Mouse (Mus musculus) heart, postnatal 25 days (tissue): ENCODE measurements around the gene Smpd2. TPM values are rescaled to one million over a fixed set of nuclear protein-coding genes. Genes with fewer than 3 reads are reported as not detected.
A peak's percentile ranks its signal among the peaks of the same experiment; 100 is the strongest.
"Not testable (repeated sequence)": the region's sequence is repeated elsewhere in the genome, so short reads cannot be mapped to it uniquely, and the experiment has no call there.

ENCODE experiments used
- DNase-seq: peaks from one replicate; pipeline ENCODE4 v3.0.0; 2022; ENCODE audit warnings: low spot score
- intact Hi-C: fragments of 180-260 bp; cut with DNase I; formaldehyde crosslinking; loops from one replicate; pipeline ENCODE4 v1.15.1; 2025
- total RNA-seq, 2 experiments: library from RNA; stranded (reverse); gene quantifications; 2 replicates each; pipeline ENCODE4 v1.2.3; 2021

The Smpd2 gene
- 10 to 100 TPM; 38.3 to 38.6 TPM for total RNA-seq

DNA sequence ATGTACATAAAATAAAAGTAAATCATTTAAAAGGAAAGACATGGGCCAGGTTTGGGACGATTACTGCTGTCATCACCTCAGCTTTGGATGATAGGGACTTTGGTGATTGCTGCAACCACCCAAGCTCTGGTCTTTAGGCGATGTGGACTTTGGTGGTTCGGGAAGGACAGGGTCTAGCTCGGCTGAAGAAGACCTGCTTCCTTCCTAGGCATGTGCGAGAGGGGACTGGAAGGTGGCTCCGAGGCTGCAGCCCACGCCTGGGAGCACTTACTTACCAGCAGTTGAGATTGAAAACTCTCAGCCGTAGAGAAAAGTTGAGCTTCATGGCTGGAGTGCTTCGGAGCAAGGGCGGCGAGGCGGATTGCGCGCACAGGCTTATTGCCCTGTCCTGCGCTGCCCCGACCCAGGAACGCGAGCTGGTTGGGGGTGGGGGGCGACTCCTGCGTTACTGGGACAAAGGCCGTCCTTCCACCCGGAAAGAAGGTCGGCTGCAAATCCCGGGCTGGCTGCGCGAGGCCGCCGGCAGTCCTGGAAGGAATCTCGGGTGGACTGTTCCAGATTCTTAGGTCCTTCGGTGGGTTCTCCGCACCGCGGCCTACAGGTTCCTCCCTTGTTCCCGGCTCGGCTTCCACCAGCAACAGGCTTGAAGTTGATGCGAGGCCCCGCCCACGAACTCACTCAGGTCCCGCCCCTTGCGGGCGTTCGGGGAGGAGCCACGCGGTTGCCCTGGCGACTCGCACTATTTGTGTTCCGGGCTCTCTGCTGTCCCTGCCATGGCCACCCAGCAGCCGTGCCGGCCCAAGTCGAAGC, at the start of gene Smpd2, which contains the start of gene Ppil6:
Smpd2 (minus strand) TSS at position 662 of the 810 bp plus-strand sequence.
Ppil6 (plus strand) TSS at position 732 of the 810 bp plus-strand sequence.
- DNase-seq, result peak; percentile 94
- intact Hi-C loops, result no loop called here

GRCm38 (mm10) chr10:41538986-41539385, 48.8 kb upstream of the Smpd2 start:
- intact Hi-C loops, result no loop called here
- no peak for DNase-seq

- intact Hi-C loops, result no loop called here
Measured at GRCm38 (mm10) chr10:41537983-41538330, 47.8 kb upstream of the Smpd2 start.

DNA sequence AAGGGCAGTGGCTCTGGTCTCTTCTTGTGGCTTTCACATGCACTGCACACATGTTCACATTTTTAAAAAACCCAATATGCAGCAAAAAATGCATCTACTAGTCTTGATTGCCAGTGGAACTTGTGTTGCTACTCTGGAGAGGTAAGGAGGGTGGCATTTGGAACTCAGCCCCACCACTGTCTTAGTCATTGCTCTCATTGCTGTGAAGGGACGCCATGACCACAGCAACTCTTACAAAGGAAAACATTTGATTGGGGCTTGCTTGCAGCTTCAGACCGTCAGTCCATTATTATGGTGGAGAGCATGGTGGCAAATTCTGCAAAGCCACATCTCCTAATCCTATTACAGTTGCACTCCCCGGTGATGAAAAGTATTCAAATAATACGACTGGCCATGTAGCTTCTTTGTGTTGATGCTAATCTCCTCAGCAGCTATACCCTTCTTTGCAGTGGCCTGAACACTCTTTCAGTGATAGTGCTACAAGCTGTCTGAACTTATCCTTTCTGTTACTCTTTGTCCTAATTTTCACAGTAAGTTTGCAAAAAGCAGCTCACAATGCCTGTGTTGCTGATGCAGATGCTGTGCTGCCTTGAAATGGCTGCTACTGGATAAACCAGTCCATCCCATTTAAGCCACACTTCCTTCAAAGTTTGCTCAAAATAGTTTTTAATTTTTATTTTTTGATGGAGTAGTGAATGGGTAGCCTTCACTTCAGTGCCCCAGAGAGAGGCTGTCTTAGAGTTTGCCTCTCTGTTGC, 47.2 kb upstream of the Smpd2 start:
- intact Hi-C loops, result no loop called here
- DNase-seq, result no peak

More at GRCm38 (mm10) chr10:41537983-41538330, 47.8 kb upstream of the Smpd2 start:
- no peak for DNase-seq

GRCm38 (mm10) chr10:41536714-41537113, 46.5 kb upstream of the Smpd2 start:
- intact Hi-C loops, result no loop called here
- DNase-seq, result no peak

GRCm38 (mm10) chr10:41535991-41536390, 45.8 kb upstream of the Smpd2 start:
- no peak for DNase-seq
- intact Hi-C loops, result no loop called here

- intact Hi-C loops, result no loop called here
- DNase-seq, result no peak
Measured at GRCm38 (mm10) chr10:41529972-41530371, 39.8 kb upstream of the Smpd2 start.

GRCm38 (mm10) chr10:41525696-41526095, 35.5 kb upstream of the Smpd2 start:
- no peak for DNase-seq
- intact Hi-C loops, result no loop called here

GRCm38 (mm10) chr10:41523386-41523785, 33.2 kb upstream of the Smpd2 start:
- DNase-seq, result no peak
- intact Hi-C loops, result loop anchor here (5.0 kb wide), 1 partner anchor 79 kb away; no protein-coding TSS in a partner anchor

GRCm38 (mm10) chr10:41520410-41520673, 30.2 kb upstream of the Smpd2 start:
- DNase-seq, result no peak
- intact Hi-C loops, result loop anchor here (5.0 kb wide), 1 partner anchor 82 kb away; no protein-coding TSS in a partner anchor

GRCm38 (mm10) chr10:41519640-41520409, 29.7 kb upstream of the Smpd2 start:
- no peak for DNase-seq
- intact Hi-C loops, result loop anchor here (2.0 to 10.0 kb wide), 3 partner anchors 82 to 285 kb away; partner anchors contain the start of genes Cep57l1 and Sesn1

DNA sequence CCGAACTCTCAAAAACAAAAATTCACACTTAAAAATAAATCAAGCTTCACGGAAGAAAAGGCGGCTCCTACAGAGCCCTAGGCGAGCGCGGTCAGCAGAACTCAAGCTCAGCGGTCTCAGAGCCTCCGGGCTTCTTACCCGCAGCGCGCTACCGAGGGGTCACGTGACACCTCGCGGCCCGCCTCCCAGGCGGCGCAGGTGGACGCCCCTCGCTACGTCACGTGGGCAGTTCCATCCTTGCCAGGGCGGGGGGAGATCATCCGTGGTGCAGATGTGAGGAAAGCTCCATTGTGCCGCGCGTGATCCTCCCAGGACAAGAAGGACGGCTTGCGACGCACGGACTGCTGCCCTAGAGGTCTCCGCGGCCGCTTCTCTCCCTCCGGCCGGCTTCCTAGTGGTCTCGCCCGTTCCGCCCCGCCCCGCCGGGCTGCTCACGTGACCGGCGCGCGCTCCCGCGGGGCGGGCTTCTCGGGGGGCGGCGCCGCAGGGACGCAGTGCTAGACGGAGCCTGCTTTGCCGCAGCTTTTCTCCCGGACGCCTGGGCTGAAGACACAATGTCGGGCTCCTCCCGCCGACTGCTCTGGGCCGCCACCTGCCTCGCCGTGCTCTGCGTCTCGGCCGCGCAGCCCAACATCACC, 28.9 kb upstream of the Smpd2 start, which contains the start of gene Cd164:
Cd164 (plus strand) TSS at position 434 of the 638 bp plus-strand sequence.
- DNase-seq, result peak; percentile 83
- intact Hi-C loops, result loop anchor here (2.0 to 10.0 kb wide), 2 partner anchors 164 to 286 kb away; partner anchors contain the start of genes Cep57l1 and Sesn1

DNA sequence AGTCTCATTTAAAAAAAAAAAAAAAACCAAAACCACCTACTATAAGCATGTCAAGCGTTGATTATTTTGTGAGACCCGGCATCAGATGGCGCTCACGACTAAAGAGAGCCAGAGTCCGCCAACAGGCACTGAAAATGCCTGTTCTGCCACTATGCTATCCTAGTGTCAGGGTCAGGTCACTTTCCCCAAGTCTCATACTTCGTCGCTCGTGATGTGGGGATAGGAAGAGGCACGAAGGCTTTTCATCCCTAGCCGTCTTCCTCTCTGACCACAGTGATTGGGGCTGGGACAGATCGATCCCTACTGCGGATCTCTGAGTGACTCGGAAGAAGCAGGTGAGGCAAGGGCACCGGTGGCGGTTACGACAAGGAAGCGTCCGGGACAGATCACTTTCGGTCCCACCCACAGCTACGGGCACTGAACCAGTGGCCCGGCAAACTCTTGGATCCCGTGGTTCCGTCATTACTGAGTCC, 28.4 kb upstream of the Smpd2 start:
- intact Hi-C loops, result loop anchor here (2.0 to 10.0 kb wide), 2 partner anchors 164 to 286 kb away; partner anchors contain the start of genes Cep57l1 and Sesn1
- DNase-seq, result peak; percentile 53

DNA sequence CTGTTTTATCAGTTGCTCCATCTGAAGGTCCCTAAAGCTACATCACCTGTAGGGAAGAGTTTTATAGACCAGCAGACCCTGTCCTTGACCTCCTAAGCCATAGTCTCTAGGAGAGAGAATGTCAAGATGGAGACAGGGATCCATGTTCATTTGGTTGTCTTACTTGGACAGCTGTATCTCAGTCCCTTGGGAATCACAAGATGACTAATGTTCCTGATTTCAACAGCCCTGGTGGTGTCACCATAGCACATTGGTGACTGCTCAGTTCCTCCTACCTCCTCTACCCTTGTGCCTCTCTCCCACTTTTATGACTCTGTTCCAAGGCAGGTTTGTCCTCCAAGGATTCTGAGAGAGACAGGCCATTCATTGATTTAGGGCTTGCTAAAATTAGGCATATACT, 24.8 kb upstream of the Smpd2 start:
- no peak for DNase-seq
- intact Hi-C loops, result loop anchor here (10.0 kb wide), 1 partner anchor 290 kb away; the partner anchor contains the start of genes Cep57l1 and Sesn1

- intact Hi-C loops, result loop anchor here (10.0 kb wide), 1 partner anchor 290 kb away; the partner anchor contains the start of genes Cep57l1 and Sesn1
- no peak for DNase-seq
Measured at GRCm38 (mm10) chr10:41514301-41514700, 24.1 kb upstream of the Smpd2 start.

- intact Hi-C loops, result loop anchor here (10.0 kb wide), 2 partner anchors 74 to 204 kb away; partner anchors contain the start of genes Ak9 and Fig4
- DNase-seq, result no peak
Measured at GRCm38 (mm10) chr10:41509160-41509559, 19.0 kb upstream of the Smpd2 start.

DNA sequence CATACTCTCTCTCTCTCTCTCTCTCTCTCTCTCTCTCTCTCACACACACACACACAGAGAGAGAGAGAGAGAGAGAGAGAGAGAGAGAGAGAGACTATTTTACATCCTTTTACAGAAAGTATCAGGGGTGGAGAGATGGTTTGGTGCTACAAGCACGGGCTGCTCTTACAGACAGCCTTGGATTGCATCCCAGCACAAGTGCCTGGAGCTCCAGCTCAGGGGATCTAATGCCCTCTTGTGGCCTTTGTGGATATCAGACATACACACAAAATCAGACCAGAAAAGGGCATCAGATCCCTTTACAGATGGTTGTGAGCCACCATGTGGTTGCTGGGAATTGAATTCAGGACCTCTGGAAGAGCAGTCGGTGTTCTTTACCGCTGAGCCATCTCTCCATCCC, 15.3 kb upstream of the Smpd2 start:
- intact Hi-C loops, result loop anchor here (10.0 kb wide), 2 partner anchors 71 to 201 kb away; partner anchors contain the start of genes Ak9 and Fig4
- not testable (repeated sequence) for DNase-seq

GRCm38 (mm10) chr10:41504996-41505395, 14.8 kb upstream of the Smpd2 start:
- intact Hi-C loops, result loop anchor here (10.0 kb wide), 2 partner anchors 70 to 200 kb away; partner anchors contain the start of genes Ak9 and Fig4
- DNase-seq, result no peak

DNA sequence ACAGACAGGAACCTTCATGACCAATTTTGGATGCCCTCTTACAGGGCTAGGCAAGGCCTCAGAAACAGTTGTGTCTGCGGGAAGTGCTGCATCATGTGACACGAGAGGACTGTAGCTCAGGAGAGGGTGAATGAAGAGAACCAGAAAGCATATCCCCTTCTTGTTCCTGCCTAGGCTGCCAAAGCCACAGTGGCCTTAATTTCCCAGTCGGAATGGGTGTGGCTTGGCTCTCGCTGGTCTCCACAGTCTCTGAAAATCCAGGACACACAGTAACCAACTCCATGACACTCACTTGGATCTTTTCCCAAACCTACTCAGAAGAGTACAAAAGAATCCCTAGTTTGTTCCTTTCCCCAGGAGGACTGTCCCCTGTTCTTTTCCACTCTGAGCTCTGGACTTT, 10.8 kb upstream of the Smpd2 start:
- peak; percentile 64 for DNase-seq
- intact Hi-C loops, result loop anchor here (10.0 kb wide), 2 partner anchors 66 to 196 kb away; partner anchors contain the start of genes Ak9 and Fig4
